Mouse (Mus musculus): ENCODE results near the gene Megf9. TPM values are rescaled to one million over a fixed set of nuclear protein-coding genes. Genes with fewer than 3 reads are reported as not detected.
A peak's percentile ranks its signal among the peaks of the same experiment; 100 is the strongest.

Megf9 gene
- polyA plus RNA-seq, 1 experiment, result 8.9 TPM

DNA sequence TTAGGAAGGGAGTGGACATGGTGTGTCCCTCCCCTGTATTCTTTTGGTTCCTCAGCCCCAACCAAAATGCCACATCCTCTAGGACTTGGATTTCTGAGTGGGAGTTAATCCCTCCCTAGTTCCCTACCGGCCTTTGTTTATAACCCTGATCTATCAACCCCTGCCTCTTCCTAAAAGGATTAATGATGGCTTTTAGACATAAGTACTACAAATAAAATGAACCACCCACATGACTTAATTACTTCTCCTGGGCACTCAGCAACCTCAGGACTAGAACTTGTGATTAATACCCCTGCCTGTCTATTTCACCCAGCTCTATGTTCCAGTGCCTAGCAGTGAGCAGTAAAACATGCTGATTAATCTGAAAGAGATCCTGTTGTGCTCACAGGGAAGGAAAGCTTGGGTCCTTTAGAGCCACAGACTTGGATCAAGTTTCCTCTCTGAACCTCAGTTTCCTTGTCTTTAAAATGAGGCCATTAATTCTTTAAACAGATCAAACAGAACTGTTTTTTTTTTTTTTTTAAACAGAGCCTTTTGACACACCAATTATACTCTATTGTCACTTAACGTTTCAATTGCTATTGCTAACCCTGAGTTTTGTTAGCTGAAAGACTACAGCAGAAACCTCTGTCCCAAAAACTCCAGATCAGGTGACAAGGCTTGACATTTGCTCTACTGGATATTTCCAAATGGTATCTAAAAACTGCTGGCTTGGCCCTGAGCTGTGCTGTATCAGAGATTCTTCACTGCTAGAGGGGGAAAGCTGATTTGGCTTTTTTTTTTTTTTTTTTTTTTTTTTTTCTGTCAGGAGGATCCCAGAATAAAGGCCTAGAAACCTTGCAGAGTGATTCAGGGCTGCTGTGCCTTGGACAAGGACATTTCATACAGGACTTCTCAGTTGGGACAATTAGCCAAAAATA lies 2.1 kb upstream of the Megf9 start:
- Histone ChIP-seq H3K27ac (ENCODE audit: insufficient read depth, low read depth, low read length) (no peak overlapping the region), H3K27me3 (replicated peaks; ENCODE audit: control insufficient read depth, insufficient read depth, low read length) (no peaks in the 10 kb centered on the region), H3K36me3 (ENCODE audit: control insufficient read depth, insufficient read depth, low read length) (no peaks in the 10 kb centered on the region), H3K4me3 (ENCODE audit: insufficient read depth, low read depth, low read length) (no peak overlapping the region), H3K4me1 (ENCODE audit: control insufficient read depth, insufficient read depth, low read length) (no peaks in the 10 kb centered on the region; the same call in 1 of the 2 replicates)
- DNase-seq, result no peak
- 75% methylated on average over 2 of the region's 2 CpGs for WGBS
- TF ChIP-seq POLR2A (IDR thresholded peaks at IDR 0.05; ENCODE audit: low read depth, low read length) (no peak), CTCF (conservative IDR thresholded peaks at IDR 0.05; ENCODE audit: insufficient read depth, insufficient read length, low read depth, low read length) (no peak)

DNA sequence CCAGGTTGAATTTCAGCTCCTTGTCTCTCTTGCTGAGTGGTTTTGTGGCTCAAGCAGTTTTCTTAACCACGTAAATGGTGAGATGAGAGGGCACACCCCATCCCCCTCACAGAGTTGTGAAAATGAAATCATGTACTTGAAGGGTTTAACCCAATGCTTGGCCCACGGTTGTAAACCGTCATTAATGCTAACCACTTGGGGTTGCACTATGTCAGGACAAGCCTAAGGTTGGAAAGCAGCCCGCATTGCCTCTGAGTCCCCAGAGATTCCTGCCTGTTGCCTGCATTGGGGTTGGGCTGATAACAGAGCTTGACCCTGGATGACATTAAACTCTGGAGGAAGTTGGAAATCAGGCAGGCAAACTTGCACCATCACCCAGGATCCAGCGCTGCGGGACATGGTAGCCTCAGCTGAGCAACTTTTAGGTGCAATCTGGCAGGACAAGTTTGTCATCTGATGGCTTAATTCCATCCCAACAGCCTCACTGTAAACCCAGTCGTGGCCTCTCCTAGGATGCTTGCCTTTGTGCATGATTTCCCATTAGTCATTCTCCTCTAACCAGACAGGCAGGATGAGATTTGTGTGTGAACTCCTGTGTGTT lies 1.0 kb upstream of the Megf9 start:
- no peaks in the 10 kb centered on the region for H3K36me3 ChIP-seq (ENCODE audit: control insufficient read depth, insufficient read depth, low read length)
- H3K27ac ChIP-seq (ENCODE audit: insufficient read depth, low read depth, low read length), result 0 out of 2 replicates have a peak overlapping the region, but pooled peaks have one; percentile 4
- TF ChIP-seq CTCF (conservative IDR thresholded peaks at IDR 0.05; ENCODE audit: insufficient read depth, insufficient read length, low read depth, low read length) (no peak), POLR2A (IDR thresholded peaks at IDR 0.05; ENCODE audit: low read depth, low read length) (no peak)
- peak overlapping the region; percentile 60 for H3K4me3 ChIP-seq (ENCODE audit: insufficient read depth, low read depth, low read length)
- DNase-seq, result peak; percentile 61
- H3K4me1 ChIP-seq (ENCODE audit: control insufficient read depth, insufficient read depth, low read length), result no peaks in the 10 kb centered on the region; the same call in 1 of the 2 replicates
- 26% methylated on average over 7 of the region's 7 CpGs for WGBS
- no peaks in the 10 kb centered on the region for H3K27me3 ChIP-seq (replicated peaks; ENCODE audit: control insufficient read depth, insufficient read depth, low read length)

DNA sequence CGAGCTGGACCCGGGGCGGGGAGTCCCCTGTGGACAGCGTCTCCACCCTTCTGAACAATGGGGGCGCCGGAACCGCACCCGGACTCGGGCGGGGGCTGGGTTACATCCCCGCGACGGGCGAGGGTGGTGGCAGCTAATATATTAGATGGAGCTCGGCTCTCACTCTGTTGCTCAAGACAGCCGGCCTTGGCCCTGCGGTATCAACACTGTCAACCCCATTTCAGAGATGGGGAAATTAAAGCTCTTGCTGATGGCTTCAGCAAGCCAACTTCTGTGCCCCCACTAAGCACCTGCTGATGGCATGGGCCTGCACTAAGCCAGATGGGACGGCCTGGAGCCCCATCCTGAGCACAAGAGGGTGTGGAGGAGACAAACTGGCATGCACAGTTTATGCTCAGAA lies 494 bp upstream of the Megf9 start:
- TF ChIP-seq POLR2A (IDR thresholded peaks at IDR 0.05; ENCODE audit: low read depth, low read length) (no peak), CTCF (conservative IDR thresholded peaks at IDR 0.05; ENCODE audit: insufficient read depth, insufficient read length, low read depth, low read length) (no peak)
- Histone ChIP-seq H3K4me3 (ENCODE audit: insufficient read depth, low read depth, low read length) (peak overlapping the region; percentile 60), H3K27ac (ENCODE audit: insufficient read depth, low read depth, low read length) (peak overlapping the region; percentile 54), H3K4me1 (ENCODE audit: control insufficient read depth, insufficient read depth, low read length) (no peaks in the 10 kb centered on the region; the same call in 1 of the 2 replicates), H3K36me3 (ENCODE audit: control insufficient read depth, insufficient read depth, low read length) (no peaks in the 10 kb centered on the region), H3K27me3 (replicated peaks; ENCODE audit: control insufficient read depth, insufficient read depth, low read length) (no peaks in the 10 kb centered on the region)
- under 1% methylated on average over 18 of the region's 18 CpGs for WGBS
- DNase-seq, result no peak

DNA sequence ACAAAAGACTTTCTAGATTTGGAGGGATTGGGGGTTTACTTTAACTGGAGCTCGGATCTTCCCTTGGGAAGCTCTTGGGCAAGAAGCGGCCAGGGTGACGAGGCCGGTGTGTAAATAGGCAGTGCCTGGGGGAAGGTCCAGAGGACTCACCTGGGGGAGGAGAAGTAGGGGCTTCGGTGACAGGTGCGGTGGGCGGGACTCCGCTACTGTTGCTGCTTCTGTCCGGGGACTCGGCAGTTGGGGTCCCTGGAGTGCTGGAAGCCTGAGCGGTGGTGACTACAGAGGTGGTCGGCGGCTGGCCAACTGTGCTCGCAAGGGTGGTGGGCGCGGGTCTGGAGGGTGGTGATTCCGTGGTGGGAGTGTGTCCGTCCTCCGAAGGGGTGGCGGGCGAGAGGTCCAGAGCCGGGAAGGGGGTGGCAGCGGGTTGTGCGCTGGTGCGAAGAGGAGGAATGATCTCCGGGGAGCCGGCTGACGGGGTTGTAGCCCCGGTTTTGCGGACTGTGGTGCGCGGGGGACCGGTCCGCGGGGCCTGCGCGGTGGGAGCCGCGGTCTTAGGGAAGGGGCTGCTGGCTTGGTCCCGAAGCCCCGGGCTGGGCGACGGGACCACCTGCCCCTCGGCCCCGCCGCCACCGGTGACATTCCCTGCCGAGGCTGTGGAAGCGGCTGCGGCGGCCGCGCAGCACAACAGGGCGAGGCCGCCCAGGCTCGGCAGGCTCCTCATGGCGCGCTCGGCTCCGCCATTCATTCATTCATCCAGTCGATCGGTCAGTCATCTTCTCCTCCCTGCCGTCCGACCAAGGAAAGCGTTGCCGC lies 511 bp downstream of the Megf9 start:
- TF ChIP-seq POLR2A (IDR thresholded peaks at IDR 0.05; ENCODE audit: low read depth, low read length) (no peak), CTCF (conservative IDR thresholded peaks at IDR 0.05; ENCODE audit: insufficient read depth, insufficient read length, low read depth, low read length) (no peak)
- DNase-seq, result peak; percentile 15
- Histone ChIP-seq H3K27ac (ENCODE audit: insufficient read depth, low read depth, low read length) (no peak overlapping the region; the same call in 1 of the 2 replicates), H3K4me3 (ENCODE audit: insufficient read depth, low read depth, low read length) (peak overlapping the region; percentile 70), H3K27me3 (replicated peaks; ENCODE audit: control insufficient read depth, insufficient read depth, low read length) (no peaks in the 10 kb centered on the region), H3K4me1 (ENCODE audit: control insufficient read depth, insufficient read depth, low read length) (no peaks in the 10 kb centered on the region; the same call in 1 of the 2 replicates), H3K36me3 (ENCODE audit: control insufficient read depth, insufficient read depth, low read length) (no peaks in the 10 kb centered on the region)
- WGBS, result 1% methylated on average over 65 of the region's 66 CpGs

DNA sequence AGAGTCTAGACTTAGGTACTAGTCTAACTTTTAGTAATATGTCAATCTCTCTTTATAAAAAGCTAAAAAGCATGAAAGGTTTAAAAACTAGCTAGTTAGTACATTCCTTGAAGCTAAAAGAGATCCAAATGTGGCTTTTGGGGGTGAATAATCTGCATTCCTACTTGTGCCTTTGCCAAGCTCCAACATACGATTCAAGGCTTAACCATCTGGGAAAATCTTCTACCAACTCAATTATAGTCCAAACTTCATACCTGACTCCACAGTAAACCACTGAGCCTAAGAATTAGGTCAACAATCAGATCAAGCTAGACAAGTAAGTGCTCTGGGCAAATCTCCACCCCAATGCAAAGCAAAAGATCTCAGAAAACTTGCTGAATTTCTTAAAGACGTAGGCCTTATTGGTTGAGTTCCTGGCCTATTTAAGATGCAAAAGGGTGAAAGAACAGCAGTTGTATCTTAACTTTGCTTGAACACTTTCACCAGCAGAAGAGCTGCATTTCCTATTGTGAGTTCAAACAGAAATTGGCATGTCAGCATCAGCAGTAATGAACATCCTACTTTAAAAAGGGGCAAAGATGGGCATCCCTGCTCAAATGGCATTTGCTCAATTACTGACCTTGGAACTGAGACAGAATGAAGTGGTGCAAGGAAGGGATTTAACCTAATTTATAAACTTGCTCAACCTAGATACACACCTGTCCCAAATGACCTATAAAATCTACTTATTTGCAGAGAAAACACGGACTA lies 1.6 kb downstream of the Megf9 start:
- TF ChIP-seq POLR2A (IDR thresholded peaks at IDR 0.05; ENCODE audit: low read depth, low read length), result no peak
- no peak for TF ChIP-seq CTCF (conservative IDR thresholded peaks at IDR 0.05; ENCODE audit: insufficient read depth, insufficient read length, low read depth, low read length)
- no peaks in the 10 kb centered on the region for H3K27me3 ChIP-seq (replicated peaks; ENCODE audit: control insufficient read depth, insufficient read depth, low read length)
- H3K4me1 ChIP-seq (ENCODE audit: control insufficient read depth, insufficient read depth, low read length), result no peaks in the 10 kb centered on the region; the same call in 1 of the 2 replicates
- WGBS, result 48% methylated on average over 3 of the region's 3 CpGs
- no peak overlapping the region for H3K27ac ChIP-seq (ENCODE audit: insufficient read depth, low read depth, low read length)
- no peaks in the 10 kb centered on the region for H3K36me3 ChIP-seq (ENCODE audit: control insufficient read depth, insufficient read depth, low read length)
- DNase-seq, result peak; percentile 5
- peak overlapping the region; percentile 5; the same call in 1 of the 2 replicates for H3K4me3 ChIP-seq (ENCODE audit: insufficient read depth, low read depth, low read length)

DNA sequence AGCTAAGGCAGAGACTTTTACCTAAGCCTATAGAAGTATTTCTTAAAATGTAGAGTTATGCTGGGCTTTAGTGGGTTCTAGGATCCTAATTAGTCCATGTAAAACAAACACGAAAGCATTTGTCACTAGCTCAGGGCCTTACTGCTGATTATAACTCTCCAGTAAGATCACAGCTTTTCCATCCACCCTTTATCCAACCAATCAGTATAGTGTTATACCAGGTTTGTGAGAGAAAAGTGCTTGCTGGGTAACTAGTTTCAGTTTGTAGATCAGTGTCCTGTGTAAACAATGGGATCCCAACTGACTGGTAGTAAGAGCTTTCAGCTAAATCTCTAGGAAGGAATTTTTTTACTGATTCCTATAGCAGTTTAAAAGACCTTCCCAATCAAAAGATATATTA lies 3.8 kb downstream of the Megf9 start:
- H3K36me3 ChIP-seq (ENCODE audit: control insufficient read depth, insufficient read depth, low read length), result no peaks in the 10 kb centered on the region
- no peaks in the 10 kb centered on the region; the same call in 1 of the 2 replicates for H3K4me1 ChIP-seq (ENCODE audit: control insufficient read depth, insufficient read depth, low read length)
- H3K4me3 ChIP-seq (ENCODE audit: insufficient read depth, low read depth, low read length), result no peak overlapping the region
- 78% methylated on average over 1 of the region's 1 CpGs for WGBS
- no peak for DNase-seq
- TF ChIP-seq CTCF (conservative IDR thresholded peaks at IDR 0.05; ENCODE audit: insufficient read depth, insufficient read length, low read depth, low read length) (no peak), POLR2A (IDR thresholded peaks at IDR 0.05; ENCODE audit: low read depth, low read length) (no peak)
- H3K27ac ChIP-seq (ENCODE audit: insufficient read depth, low read depth, low read length), result no peak overlapping the region
- no peaks in the 10 kb centered on the region for H3K27me3 ChIP-seq (replicated peaks; ENCODE audit: control insufficient read depth, insufficient read depth, low read length)

Measured in kidney, adult 2 months (tissue).